Mouse (Mus musculus) kidney, adult 2 months (tissue): Measurements from ENCODE around the gene Muc5ac.

Experiments used
- CTCF ChIP-seq: fragments of 200-500 bp; conservative IDR thresholded peaks from 2 replicates; pipeline ENCODE4 v1.5.1; 2011; ENCODE audit warnings: low read depth, mild to moderate bottlenecking, control low read depth, low read length, moderate library complexity, mixed read lengths; ENCODE audit not compliant: insufficient read depth, insufficient read length
- POLR2A ChIP-seq: fragments of 200-500 bp; IDR thresholded peaks from one replicate; pipeline ENCODE4 v1.6.1; 2011; ENCODE audit warnings: low read depth, low read length, control low read depth

- TF ChIP-seq CTCF, result no peak
- no peak for TF ChIP-seq POLR2A
Observed at GRCm38 (mm10) chr7:141840354-141840753, 51.6 kb downstream of the Muc5ac start.
